Mouse (Mus musculus): ENCODE results near the gene Crim1. TPM values are rescaled to one million over a fixed set of nuclear protein-coding genes. Genes with fewer than 3 reads are reported as not detected.

The Crim1 gene
- polyA plus RNA-seq, 1 experiment: 31.0 TPM

- DNase-seq (ENCODE audit: low spot score): no peak
These were observed 9.6 kb downstream of the Crim1 start for GRCm38 (mm10) chr17:78209646-78210045.

GRCm38 (mm10) chr17:78211881-78212280 is 11.8 kb downstream of the Crim1 start:
- no peak for DNase-seq (ENCODE audit: low spot score)

GRCm38 (mm10) chr17:78213128-78213527 is 13.1 kb downstream of the Crim1 start:
- no peak for DNase-seq (ENCODE audit: low spot score)

GRCm38 (mm10) chr17:78216526-78216925 is 16.5 kb downstream of the Crim1 start:
- DNase-seq (ENCODE audit: low spot score): no peak

- DNase-seq (ENCODE audit: low spot score): no peak
These were observed 17.4 kb downstream of the Crim1 start for GRCm38 (mm10) chr17:78217406-78217805.

- DNase-seq (ENCODE audit: low spot score): no peak
These were observed 18.6 kb downstream of the Crim1 start for GRCm38 (mm10) chr17:78218506-78219232.

- no peak for DNase-seq (ENCODE audit: low spot score)
These were observed 21.1 kb downstream of the Crim1 start for GRCm38 (mm10) chr17:78221007-78221642.

- DNase-seq (ENCODE audit: low spot score): no peak
These were observed 21.8 kb downstream of the Crim1 start for GRCm38 (mm10) chr17:78221860-78222259.

- no peak for DNase-seq (ENCODE audit: low spot score)
These were observed 23.9 kb downstream of the Crim1 start for GRCm38 (mm10) chr17:78223988-78224387.

- DNase-seq (ENCODE audit: low spot score): no peak
These were observed 25.5 kb downstream of the Crim1 start for GRCm38 (mm10) chr17:78225547-78225946.

- no peak for DNase-seq (ENCODE audit: low spot score)
These were observed 27.2 kb downstream of the Crim1 start for GRCm38 (mm10) chr17:78227211-78227610.

- DNase-seq (ENCODE audit: low spot score): no peak
These were observed 31.5 kb downstream of the Crim1 start for GRCm38 (mm10) chr17:78231567-78231966.

- DNase-seq (ENCODE audit: low spot score): no peak
These were observed 32.7 kb downstream of the Crim1 start for GRCm38 (mm10) chr17:78232703-78233102.

- no peak for DNase-seq (ENCODE audit: low spot score)
These were observed 33.8 kb downstream of the Crim1 start for GRCm38 (mm10) chr17:78233873-78234272.

GRCm38 (mm10) chr17:78236126-78236525 is 36.1 kb downstream of the Crim1 start:
- no peak for DNase-seq (ENCODE audit: low spot score)

GRCm38 (mm10) chr17:78237954-78238353 is 37.9 kb downstream of the Crim1 start:
- DNase-seq (ENCODE audit: low spot score): no peak

- no peak for DNase-seq (ENCODE audit: low spot score)
These were observed 40.1 kb downstream of the Crim1 start for GRCm38 (mm10) chr17:78240161-78240560.

- DNase-seq (ENCODE audit: low spot score): no peak
These were observed 41.2 kb downstream of the Crim1 start for GRCm38 (mm10) chr17:78241238-78241637.

GRCm38 (mm10) chr17:78244752-78245151 is 44.7 kb downstream of the Crim1 start:
- no peak for DNase-seq (ENCODE audit: low spot score)

- no peak for DNase-seq (ENCODE audit: low spot score)
These were observed 45.4 kb downstream of the Crim1 start for GRCm38 (mm10) chr17:78245444-78245843.

GRCm38 (mm10) chr17:78246634-78247383 is 46.8 kb downstream of the Crim1 start:
- no peak for DNase-seq (ENCODE audit: low spot score)

GRCm38 (mm10) chr17:78248197-78248596 is 48.1 kb downstream of the Crim1 start:
- DNase-seq (ENCODE audit: low spot score): no peak

- no peak for DNase-seq (ENCODE audit: low spot score)
These were observed 48.9 kb downstream of the Crim1 start for GRCm38 (mm10) chr17:78248943-78249342.
